Mouse (Mus musculus) hindlimb bud, embryonic 11.5 days (tissue): ENCODE data around the gene Mpeg1.

ENCODE experiments used
- DNase-seq: peaks from one replicate; pipeline ENCODE4 v3.0.0-alpha.2; 2012; ENCODE audit warnings: low read depth, low spot score; ENCODE audit errors: extremely low spot score

The Mpeg1 gene

DNA sequence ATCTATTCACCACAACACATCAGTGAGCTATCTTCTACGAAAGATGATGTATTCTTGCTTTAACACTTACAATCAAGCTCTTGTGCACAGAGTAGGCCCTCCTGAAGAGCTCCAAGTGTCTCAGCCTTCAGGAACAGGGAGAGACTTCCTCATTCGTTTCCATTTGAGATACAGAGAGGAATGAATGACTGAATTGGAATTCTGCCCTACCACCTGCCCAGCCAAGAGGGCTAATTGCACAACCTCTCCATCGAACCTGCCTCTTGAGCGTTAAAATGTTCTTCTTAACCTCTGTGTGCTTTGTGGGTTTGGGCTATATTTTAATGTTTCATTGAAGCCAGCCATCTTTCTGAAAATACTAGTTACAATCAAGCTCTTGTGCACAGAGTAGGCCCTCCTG lies 4.1 kb downstream of the Mpeg1 start:
- DNase-seq, result no peak

DNA sequence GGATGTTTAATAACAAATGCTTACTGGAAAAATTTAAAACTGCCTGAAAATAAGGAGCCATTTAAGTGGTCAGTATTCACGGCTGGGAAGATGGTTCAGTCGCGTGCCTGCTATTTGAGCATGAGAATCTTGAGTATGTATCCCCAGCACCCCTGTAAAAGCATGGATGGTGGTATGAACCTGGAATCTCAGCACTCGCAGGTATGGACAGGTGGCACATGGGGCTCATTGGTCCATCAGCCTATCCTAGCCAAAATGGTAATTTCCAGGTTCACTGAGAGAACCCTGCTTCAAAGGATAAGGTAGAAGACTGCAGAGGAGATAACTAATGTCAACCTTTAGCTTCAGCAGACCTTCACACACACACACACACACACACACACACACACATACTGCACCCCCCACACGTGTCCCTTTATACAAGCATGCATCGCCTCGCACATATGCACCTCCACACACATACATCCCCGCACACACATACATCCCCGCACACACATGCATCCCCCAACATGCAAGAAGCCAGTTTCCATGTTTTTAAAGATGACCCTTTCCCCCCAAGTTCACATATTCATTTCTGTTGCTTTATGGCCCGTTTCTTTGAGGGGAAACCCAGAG lies 5.1 kb downstream of the Mpeg1 start:
- DNase-seq, result no peak

DNA sequence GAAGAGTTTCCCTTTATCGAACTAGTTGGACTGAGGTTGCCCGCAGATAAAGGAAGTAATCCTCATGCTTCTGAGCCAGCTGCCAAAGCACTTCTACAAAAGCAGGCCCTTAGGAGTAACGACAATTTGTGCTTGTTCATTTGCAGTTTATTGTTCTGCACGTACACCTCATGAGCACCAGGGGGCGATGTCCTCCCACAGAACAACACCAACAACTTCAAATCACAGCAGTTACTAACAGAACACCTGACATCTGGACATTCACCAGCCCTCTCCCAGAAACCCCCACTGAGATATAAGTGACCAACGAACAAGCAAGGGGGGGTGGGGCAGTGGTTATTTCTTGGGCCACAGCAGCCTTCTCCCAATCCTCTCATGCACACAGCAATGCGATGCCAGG lies 5.6 kb downstream of the Mpeg1 start:
- DNase-seq, result no peak

DNA sequence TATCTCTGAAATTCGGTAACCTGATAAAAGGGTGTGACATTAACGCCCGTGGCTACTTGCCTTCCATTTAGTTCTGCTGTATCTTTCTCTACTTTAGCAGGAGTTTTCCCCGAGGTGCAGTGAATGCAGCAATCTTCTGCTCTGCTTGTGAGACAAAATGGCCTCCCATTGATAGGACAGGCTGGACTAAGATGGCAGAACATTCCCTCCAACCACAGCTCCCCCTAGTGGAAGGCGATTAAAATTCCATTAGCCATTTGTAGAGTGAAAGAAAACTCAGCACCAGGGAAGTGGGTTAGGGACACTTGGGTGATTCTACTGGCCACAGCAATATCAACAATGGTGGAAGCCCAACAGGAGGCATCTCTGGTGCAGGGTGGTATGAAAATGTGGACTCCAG lies 6.9 kb downstream of the Mpeg1 start:
- no peak for DNase-seq

DNA sequence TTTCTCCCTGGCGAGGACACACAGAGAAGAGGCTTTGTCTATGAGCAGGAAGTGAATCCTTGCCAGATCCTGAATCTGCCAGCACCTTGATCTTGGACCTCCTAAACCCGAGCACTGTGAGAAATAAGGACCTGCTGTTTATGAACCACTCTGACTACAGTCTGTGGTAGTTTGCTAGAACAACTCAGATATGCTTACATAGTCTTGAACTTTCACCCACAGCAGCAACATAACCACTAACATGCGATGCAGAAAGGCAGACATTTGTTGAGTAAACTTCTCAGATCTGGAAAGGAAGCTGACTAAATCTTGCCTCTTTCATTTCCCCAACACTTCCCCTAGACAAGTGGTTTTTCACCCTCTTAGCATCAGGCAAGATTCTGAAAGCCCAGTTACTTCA lies 11.3 kb downstream of the Mpeg1 start:
- DNase-seq, result no peak

DNA sequence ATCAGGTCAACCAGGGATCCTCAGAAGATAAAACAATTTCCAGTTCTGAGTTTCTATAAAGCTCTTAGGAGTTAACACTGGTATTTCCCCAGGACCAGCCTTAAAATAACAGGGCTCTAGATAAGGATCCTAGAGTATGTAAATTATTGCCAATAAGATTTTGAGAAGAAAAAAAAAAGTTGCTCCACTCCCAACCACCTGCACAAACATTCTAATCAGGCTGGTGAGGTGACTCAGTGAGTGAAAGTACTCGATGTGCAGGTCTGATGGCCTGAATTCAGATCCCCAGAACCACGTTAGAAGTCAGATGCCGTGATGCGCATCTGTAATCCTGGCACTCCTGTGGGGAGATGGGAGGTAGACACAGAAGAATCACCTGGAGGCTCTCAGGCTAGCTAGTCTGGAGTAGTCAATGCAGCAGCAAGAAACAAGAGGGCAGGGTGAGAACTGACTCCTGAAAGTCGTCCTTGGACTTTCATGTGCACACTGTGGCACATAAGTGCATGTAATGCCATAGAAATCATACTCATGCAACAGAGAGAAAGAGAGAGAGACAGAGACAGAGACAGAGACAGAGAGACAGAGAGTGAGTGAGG lies 11.9 kb downstream of the Mpeg1 start:
- no peak for DNase-seq

DNA sequence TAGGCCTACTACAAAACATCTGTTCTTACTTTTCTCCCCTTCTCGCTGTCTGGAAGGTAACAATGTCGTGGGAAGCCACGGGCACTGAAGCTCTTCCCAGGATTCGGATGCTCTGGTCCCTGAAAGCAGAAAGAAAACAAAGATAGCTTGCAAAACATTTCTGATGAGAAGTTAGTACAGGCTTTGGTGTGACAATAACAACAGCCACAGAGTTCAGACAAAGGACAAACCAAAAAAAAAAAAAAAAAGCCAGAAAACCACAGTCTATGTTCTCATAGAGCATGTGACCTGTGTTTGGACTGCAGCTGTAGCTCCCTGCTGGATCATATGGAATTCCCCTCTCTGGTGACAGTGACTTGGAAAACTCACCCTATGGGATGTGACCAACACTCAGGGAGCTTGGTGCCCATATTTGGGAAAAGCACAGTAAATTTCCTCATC lies 12.6 kb downstream of the Mpeg1 start:
- DNase-seq, result no peak

DNA sequence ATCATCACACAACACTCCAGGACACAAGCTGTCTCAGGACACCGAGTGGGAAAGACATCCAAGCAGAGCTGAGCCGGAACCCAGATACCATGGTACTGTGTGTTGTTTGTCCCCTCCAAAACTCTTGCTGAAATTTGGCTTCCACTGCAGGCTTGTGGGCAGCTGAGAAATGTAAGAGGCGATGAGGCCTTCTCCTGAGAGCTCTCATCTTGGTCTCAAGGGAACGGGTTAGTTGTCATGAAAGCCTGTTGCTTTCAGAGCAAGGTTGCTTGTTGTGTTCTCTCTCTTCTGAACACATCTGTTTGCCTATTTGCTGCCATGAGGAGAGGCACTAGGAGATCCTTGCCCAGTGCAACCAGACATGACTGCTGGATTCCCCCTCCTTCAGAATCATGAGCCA lies 13.4 kb downstream of the Mpeg1 start:
- DNase-seq, result no peak

DNA sequence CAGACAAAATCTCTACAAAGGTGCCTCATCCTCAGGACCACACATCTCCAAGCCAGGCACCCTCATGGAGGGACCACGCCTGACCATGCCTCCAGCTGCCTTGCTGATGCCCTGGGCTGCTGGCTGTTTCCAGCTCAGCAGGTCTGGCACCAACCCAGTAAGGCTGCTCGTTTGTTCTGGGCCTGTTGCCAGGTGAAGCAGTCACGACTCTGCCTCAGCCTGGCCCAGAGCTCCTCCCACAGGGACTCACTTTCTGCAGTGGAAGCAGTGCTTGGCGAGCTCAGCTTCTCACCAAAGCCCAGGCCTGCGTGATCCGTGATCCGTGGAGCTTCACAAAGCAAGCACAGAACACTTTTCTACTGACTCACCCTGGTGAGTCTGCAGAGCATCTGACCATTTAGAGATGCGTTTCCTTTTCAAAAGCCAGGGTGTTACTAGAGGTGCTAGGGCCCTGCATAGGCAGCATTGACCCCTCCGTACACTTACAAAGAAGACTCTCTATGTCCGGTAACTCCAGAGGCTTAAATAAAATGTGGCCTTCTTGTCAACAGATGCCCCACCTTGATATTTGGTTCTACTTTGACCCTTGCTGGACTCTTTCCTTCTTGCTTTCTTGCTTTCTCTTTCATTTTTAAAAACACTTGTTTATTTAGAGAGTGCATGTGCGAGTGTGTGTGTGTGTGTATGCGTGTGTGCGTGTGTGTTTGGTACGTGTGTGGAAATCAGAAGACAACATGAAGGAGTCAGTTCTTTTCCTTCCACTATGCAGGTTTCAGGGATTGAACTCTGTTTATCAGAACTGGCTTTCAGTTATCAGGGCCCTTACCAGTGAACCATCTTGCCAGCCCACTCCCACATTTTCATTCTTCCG lies 15.0 kb downstream of the Mpeg1 start:
- DNase-seq, result no peak

DNA sequence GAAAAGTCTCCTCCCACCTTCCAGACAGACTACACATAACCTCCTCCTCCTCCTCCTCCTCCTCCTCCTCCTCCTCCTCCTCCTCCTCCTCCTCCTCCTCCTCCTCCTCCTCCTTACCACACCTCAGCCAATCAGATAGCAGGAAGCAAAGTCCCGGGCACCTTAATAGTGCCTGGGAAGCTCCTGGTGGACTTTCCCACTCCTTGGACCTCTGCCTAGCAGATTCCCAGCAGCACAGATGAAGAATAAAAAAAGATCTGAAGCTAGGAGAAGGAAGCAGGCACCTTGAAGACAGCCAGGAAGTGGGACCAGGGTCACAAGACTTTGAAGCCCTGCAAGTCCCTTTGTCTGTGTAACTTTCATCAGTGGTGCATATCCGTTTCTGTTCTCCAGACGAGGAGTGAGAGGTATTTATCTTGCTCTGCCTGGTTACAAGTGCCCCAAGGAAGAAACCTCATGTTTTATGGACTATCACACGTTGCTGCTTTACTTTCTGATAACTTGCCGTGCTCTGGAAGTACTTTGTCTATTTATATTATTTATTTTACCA lies 16.2 kb downstream of the Mpeg1 start:
- no peak for DNase-seq

DNA sequence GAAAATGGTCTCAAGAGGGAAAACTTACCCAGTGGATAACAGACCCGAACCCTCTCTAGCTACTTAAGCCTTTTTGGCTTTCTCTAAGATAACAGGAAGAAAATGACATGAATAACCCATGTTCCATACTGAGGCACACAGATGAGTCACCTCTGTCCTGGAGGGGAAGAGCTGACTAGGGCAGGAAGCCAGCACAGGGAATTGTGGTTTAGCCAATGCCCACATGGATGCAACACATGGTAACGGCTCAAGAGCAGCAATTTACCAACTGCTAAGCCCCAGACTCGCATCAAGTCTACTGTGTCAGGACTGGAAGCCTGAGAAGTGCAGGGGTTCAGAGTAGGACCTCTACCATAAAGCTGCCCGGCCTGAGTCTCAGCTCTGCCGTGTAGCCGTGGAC lies 17.8 kb downstream of the Mpeg1 start:
- DNase-seq, result no peak

DNA sequence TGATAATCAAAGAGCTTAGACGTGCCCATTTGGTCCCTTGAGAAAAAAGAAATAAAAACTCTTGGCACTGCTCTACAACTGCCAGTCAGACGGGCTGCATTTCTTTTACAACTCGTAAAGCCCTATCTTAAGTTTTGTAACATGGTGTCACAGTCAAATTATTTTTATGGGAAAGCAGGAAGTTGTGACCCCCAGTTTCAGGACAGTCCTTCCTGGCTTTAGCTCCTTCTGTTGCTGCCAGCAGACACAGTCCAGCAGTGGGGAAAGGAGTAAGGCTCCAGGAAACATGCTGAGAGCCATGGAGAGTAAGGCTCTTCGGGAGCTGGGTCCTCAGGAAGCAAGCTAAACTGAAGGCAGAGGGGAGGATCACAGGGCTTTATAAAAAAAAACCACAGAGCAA lies 23.2 kb downstream of the Mpeg1 start:
- DNase-seq, result no peak

DNA sequence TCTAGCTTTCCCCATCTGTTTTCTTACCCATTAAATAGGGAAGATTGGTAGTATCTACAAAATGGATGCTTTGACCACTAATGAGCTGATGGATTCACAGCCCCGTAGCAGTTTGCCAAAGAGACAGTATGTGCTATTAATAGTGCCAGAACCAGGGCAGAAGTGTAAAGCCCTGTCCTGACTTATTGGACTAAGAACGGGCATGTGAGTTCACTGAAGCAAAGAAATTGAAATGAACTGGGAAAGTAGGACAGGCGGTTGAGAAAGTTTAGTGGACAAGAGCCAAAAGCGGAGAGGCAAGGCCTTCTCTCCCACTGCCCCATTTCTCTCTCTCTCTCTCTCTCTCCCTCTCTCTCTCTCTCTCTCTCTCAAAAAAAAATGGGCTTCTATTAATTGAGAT lies 23.6 kb downstream of the Mpeg1 start:
- DNase-seq, result no peak

DNA sequence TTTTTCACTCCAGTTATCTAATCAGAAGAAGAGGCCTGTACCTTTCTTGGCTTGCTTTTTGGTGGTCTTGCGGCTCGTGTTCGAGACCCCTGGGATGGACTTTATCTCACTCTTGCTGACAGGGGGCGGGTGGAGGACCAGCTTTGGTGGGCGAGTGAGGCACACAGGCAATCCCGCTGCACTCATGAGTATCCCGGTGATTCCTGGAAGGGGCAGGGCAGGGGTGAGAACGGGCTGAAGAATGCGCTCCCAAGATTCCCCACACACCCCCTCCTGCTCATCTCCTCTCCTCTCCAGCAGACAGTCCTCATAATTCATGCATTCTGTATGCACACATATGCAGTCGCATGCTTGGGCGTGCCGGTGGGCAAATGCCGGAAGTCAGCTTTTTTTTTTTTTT lies 24.6 kb downstream of the Mpeg1 start:
- no peak for DNase-seq

DNA sequence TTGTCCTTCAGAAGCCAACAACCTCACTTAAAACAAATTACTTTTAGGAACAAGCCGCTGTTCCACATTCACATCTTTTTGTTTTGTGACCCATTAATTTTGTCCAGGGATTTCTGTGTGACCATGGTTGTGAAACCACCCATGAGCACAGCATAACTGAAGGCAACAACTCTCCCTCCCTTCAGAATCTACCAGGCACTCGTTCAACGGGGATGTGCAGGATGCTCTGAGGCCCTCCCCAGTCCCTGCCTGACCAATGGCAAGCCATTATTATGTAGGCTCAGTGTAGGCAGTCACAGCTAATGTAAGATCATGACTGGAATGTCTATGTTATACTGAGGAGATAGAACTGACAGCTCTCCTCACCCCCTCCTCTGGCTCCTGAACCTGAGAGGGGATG lies 25.1 kb downstream of the Mpeg1 start:
- DNase-seq, result no peak

DNA sequence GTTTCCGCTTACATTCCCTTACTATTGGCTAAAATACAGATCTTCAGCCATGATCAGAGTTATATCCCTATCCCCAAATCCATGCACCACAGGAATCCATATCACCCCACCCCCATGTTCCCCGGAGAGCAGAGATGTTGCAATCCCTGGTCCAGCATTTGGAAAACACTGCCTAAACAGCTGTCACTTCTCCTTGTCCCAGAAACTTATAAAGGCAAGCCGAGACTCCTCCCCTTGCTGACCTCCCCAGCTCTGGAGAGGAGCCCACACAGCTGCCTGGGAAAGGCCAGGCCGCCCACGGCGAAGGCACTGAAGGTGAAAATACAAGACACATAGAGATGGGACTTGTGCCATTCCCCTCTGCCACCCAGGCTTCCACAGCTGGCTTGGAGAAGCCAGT lies 26.3 kb downstream of the Mpeg1 start:
- no peak for DNase-seq

DNA sequence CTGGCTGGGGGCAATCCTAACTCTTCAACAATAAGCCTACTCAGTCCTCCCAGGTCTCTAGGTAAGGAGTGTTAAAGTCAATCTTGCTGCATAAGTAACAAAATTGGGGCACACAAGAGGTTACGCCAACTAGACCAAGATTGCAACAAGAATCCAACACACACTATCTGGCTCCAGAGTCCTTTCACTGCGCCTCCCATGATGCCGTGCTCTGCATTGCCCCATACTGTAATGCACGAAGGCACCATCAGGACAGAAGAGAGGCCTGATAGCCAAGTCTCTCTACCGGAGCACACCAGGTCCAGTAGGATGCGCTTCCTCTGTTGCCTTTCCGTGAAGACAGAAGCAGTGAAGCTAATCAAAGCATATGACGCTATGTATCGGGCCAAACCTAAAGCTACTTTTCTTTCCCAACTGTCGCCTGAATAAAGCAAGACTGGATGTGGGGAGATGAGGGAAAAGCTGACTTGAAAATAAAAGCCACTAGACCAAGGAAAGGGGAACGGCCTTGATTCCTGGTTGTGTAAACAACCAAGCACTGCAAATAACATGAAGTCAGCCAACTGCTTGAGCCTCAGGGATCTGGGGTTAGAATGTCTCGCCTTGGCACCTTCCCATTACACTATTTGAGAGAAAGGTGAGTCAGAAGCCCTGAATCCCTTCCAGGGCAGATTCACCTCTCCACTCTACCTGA lies 27.1 kb downstream of the Mpeg1 start:
- DNase-seq, result no peak

DNA sequence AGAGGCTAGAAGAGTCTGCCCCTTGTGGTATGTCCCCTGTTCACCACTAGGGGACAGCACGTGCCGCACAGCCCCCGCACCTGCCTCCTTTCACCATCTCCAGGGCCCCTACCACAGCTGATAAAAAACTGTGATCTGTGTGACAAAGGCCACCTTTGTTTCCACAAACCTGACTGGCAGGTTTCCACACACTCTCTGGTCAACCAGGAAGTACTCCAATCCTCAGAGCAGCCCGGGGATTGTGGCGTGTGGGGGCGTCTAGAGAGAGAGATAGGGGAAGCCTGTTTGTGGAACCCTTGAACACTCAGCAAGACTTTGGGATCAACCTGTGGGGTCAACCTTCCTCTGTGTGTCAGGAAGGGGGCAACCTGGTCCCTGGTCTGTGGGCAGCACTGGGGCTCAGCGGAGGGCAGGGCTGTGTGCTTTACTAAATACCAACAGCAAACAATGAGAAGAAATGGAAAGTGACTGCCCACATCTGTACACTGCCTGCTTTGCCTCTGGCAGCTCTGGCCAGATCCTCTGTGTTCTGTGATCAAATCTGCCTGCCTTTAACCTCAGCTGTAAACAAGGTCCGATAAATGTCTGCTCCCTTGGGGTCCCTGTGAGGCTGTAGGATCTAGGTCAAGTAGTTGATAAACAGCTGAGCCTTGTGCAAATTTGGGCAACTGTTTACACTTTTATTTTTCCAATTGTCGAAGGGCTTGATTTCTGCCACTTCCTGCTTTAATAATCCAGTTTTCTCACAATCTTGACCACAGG lies 27.8 kb downstream of the Mpeg1 start:
- no peak for DNase-seq

DNA sequence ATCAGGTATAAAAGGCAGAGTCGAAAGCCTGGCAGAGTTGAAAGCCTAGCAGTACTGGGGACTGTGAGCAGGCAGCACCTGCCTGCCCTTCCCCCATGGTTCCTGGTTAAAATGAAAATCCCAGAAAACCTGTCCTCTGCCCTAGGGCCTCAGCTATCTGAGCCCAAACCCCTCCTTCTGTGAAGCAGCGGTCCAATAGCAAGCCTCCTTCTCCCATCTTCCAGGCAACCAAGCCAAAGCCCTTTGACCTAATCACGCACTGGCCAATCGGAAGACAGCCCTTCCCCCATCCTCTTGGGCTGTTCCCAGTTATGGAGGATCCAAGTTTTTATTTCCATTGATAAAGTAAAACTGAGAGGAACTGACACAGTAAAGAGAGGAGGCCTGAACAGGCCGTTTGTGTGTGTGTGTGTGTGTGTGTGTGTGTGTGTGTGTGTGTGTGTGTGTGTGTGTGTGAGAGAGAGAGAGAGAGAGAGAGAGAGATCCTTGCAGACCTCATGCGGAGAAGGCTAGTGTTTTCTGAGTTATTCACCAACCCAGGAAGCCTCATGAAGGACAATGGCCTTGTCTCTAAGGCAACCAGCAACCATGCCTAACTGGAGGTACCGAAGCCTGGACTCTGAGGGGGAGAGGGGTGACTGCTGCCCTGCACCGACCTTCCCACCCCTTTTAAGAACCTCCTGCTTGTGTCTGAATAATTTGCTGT lies 28.5 kb downstream of the Mpeg1 start:
- no peak for DNase-seq
